Mouse (Mus musculus) forebrain, postnatal 0 days (tissue): Measurements from ENCODE around the gene Adarb2. TPM values are rescaled to one million over a fixed set of nuclear protein-coding genes. Genes with fewer than 3 reads are reported as not detected.

Experiments used
- ATAC-seq: fragments of 200-750 bp; cut with Nextera tagmentation; 2 replicates; pipeline ENCODE4 v1.8.0; 2017; ENCODE audit warnings: mild to moderate bottlenecking, moderate library complexity
- DNase-seq: peaks from one replicate; pipeline ENCODE4 v3.0.0-alpha.2; 2015
- H3K27ac ChIP-seq: fragments of 300-500 bp; sonication (generic); 2 replicates; pipeline ENCODE4 v1.5.1; 2014; ENCODE audit warnings: low read depth, mild to moderate bottlenecking, antibody characterized with exemption, low read length, moderate library complexity, mixed read lengths
- H3K27me3 ChIP-seq: fragments of 300-500 bp; sonication (generic); 2 replicates; pipeline ENCODE4 v1.6.1; 2014; ENCODE audit warnings: mild to moderate bottlenecking, low read length, mixed read lengths; ENCODE audit not compliant: insufficient read depth
- H3K36me3 ChIP-seq: fragments of 300-500 bp; sonication (generic); 2 replicates; pipeline ENCODE4 v1.6.1; 2014; ENCODE audit warnings: mild to moderate bottlenecking, moderate library complexity; ENCODE audit not compliant: insufficient read depth
- H3K4me1 ChIP-seq: fragments of 300-500 bp; sonication (generic); 2 replicates; pipeline ENCODE4 v1.6.1; 2014; ENCODE audit warnings: antibody characterized with exemption; ENCODE audit not compliant: insufficient read depth
- H3K4me2 ChIP-seq: fragments of 300-500 bp; sonication (generic); 2 replicates; pipeline ENCODE4 v1.6.1; 2014; ENCODE audit warnings: low read depth, mild to moderate bottlenecking, moderate library complexity
- H3K4me3 ChIP-seq: fragments of 300-500 bp; sonication (generic); 2 replicates; pipeline ENCODE4 v1.5.1; 2014; ENCODE audit warnings: low read depth, low read length, mixed read lengths
- H3K9ac ChIP-seq: fragments of 300-500 bp; sonication (generic); 2 replicates; pipeline ENCODE4 v1.6.1; 2014; ENCODE audit warnings: mild to moderate bottlenecking
- H3K9me3 ChIP-seq: fragments of 300-500 bp; sonication (generic); 2 replicates; pipeline ENCODE4 v1.6.1; 2016; ENCODE audit warnings: low read length
- CTCF ChIP-seq: sonication (generic); IDR thresholded peaks from 2 replicates; pipeline ENCODE4 v1.5.1; 2016; ENCODE audit warnings: antibody characterized with exemption, control low read depth, low read depth
- WGBS: fragments of 180-500 bp; shearing (Covaris S2); extraction: QIAGEN DNeasy Blood & Tissue Kit; methylation state at CpG from one replicate; pipeline ENCODE4 v1.1.7; 2014; 5-methylcytosine and 5-hydroxymethylcytosine counted together
- polyA plus RNA-seq: library from polyadenylated mRNA; unstranded; fragments of >200 nt; fragmentation: Nextera tagmentation; extraction: Ambion mirVana; gene quantifications from 2 replicates; pipeline ENCODE4 v1.2.1, GENCODE M21; 2015
- total RNA-seq: library from RNA; depleted of rRNA; stranded (reverse); fragments of >200 nt; gene quantifications from 2 replicates; pipeline ENCODE4 v1.2.3, GENCODE M21; 2014

Gene Adarb2
- total and polyA plus RNA-seq, 2 experiments from 2014 or later = 13.1 to 46.9 TPM

- no peaks in the 10 kb centered on the region for H3K36me3 ChIP-seq
- 69% methylated on average over 14 of the region's 14 CpGs for WGBS
- no peak overlapping the region for H3K9ac ChIP-seq
- H3K4me2 ChIP-seq = no peak overlapping the region
- no peak overlapping the region for H3K4me3 ChIP-seq
- H3K4me1 ChIP-seq = no peaks in the 10 kb centered on the region
- H3K9me3 ChIP-seq = no peaks in the 10 kb centered on the region
- no peak for DNase-seq
- TF ChIP-seq CTCF = no peak
- H3K27me3 ChIP-seq = no peaks in the 10 kb centered on the region
- peak; percentile 48; the same call in 1 of the 2 replicates for ATAC-seq
- H3K27ac ChIP-seq = 0 out of 2 replicates have a peak overlapping the region, but pooled peaks have one; percentile 57
Measured at GRCm38 (mm10) chr13:8612618-8613391, 410.1 kb downstream of the Adarb2 start.

GRCm38 (mm10) chr13:8616685-8617084 is 414.0 kb downstream of the Adarb2 start:
- no peak overlapping the region for H3K4me3 ChIP-seq
- H3K36me3 ChIP-seq = no peaks in the 10 kb centered on the region
- DNase-seq (no peak), ATAC-seq (no peak)
- TF ChIP-seq CTCF = no peak
- no peaks in the 10 kb centered on the region for H3K4me1 ChIP-seq
- no peak overlapping the region for H3K9ac ChIP-seq
- H3K9me3 ChIP-seq = no peaks in the 10 kb centered on the region
- no peak overlapping the region for H3K27ac ChIP-seq
- WGBS = 100% methylated on average over 1 of the region's 1 CpGs
- no peak overlapping the region for H3K4me2 ChIP-seq
- no peaks in the 10 kb centered on the region for H3K27me3 ChIP-seq

GRCm38 (mm10) chr13:8622263-8622662 is 419.6 kb downstream of the Adarb2 start:
- Histone ChIP-seq H3K36me3 (no peaks in the 10 kb centered on the region), H3K27ac (no peak overlapping the region), H3K9me3 (no peaks in the 10 kb centered on the region), H3K4me2 (no peak overlapping the region), H3K4me1 (no peaks in the 10 kb centered on the region), H3K4me3 (no peak overlapping the region), H3K27me3 (no peaks in the 10 kb centered on the region), H3K9ac (no peak overlapping the region)
- ATAC-seq = no peak
- DNase-seq = no peak
- WGBS = 81% methylated on average over 2 of the region's 2 CpGs
- peak; percentile 52 for TF ChIP-seq CTCF

GRCm38 (mm10) chr13:8629565-8629964 is 426.9 kb downstream of the Adarb2 start:
- ATAC-seq = peak; percentile 73
- Histone ChIP-seq H3K4me3 (no peak overlapping the region), H3K27ac (no peak overlapping the region), H3K27me3 (no peaks in the 10 kb centered on the region), H3K9me3 (no peaks in the 10 kb centered on the region), H3K36me3 (no peaks in the 10 kb centered on the region), H3K4me2 (no peak overlapping the region), H3K4me1 (no peaks in the 10 kb centered on the region), H3K9ac (no peak overlapping the region)
- 69% methylated on average over 6 of the region's 6 CpGs for WGBS
- TF ChIP-seq CTCF = no peak
- DNase-seq = peak; percentile 48

- Histone ChIP-seq H3K9ac (no peak overlapping the region), H3K36me3 (no peaks in the 10 kb centered on the region), H3K27me3 (no peaks in the 10 kb centered on the region), H3K27ac (no peak overlapping the region), H3K4me1 (no peaks in the 10 kb centered on the region), H3K4me2 (no peak overlapping the region), H3K9me3 (no peaks in the 10 kb centered on the region), H3K4me3 (no peak overlapping the region)
- TF ChIP-seq CTCF = no peak
- ATAC-seq (no peak), DNase-seq (no peak)
- WGBS = 97% methylated on average over 1 of the region's 1 CpGs
Measured at GRCm38 (mm10) chr13:8631618-8632017, 429.0 kb downstream of the Adarb2 start.

GRCm38 (mm10) chr13:8632072-8632471 is 429.4 kb downstream of the Adarb2 start:
- no peaks in the 10 kb centered on the region for H3K4me1 ChIP-seq
- TF ChIP-seq CTCF = no peak
- H3K36me3 ChIP-seq = no peaks in the 10 kb centered on the region
- H3K27ac ChIP-seq = no peak overlapping the region
- 83% methylated on average over 5 of the region's 5 CpGs for WGBS
- H3K4me3 ChIP-seq = no peak overlapping the region
- ATAC-seq (no peak), DNase-seq (no peak)
- no peaks in the 10 kb centered on the region for H3K27me3 ChIP-seq
- H3K9me3 ChIP-seq = no peaks in the 10 kb centered on the region
- no peak overlapping the region for H3K4me2 ChIP-seq
- no peak overlapping the region for H3K9ac ChIP-seq

- 70% methylated on average over 5 of the region's 5 CpGs for WGBS
Measured at GRCm38 (mm10) chr13:8633385-8634337, 431.0 kb downstream of the Adarb2 start.

More at GRCm38 (mm10) chr13:8633385-8634337, 431.0 kb downstream of the Adarb2 start:
- no peak for ATAC-seq
- Histone ChIP-seq H3K27ac (no peak overlapping the region), H3K4me2 (no peak overlapping the region), H3K4me1 (no peaks in the 10 kb centered on the region), H3K4me3 (no peak overlapping the region), H3K9ac (no peak overlapping the region), H3K36me3 (no peaks in the 10 kb centered on the region), H3K27me3 (no peaks in the 10 kb centered on the region), H3K9me3 (no peaks in the 10 kb centered on the region)
- no peak for DNase-seq
- TF ChIP-seq CTCF = no peak
